Mouse (Mus musculus): ENCODE data around the gene Lmbrd2.

GRCm38 (mm10) chr15:9177038-9177437, 36.7 kb downstream of the Lmbrd2 start:
- no peak for TF ChIP-seq POLR2A (IDR thresholded peaks at IDR 0.05; ENCODE audit: low read depth, low read length)
- TF ChIP-seq CTCF (IDR thresholded peaks at IDR 0.05; ENCODE audit: borderline replicate concordance, insufficient read depth, low read length): no peak
